Mouse (Mus musculus): ENCODE data around the gene Kcnma1.

The Kcnma1 gene

GRCm38 (mm10) chr14:23966471-23966870, 47.8 kb downstream of the Kcnma1 start:
- no peak for DNase-seq (ENCODE audit: low read depth, low spot score)

DNA sequence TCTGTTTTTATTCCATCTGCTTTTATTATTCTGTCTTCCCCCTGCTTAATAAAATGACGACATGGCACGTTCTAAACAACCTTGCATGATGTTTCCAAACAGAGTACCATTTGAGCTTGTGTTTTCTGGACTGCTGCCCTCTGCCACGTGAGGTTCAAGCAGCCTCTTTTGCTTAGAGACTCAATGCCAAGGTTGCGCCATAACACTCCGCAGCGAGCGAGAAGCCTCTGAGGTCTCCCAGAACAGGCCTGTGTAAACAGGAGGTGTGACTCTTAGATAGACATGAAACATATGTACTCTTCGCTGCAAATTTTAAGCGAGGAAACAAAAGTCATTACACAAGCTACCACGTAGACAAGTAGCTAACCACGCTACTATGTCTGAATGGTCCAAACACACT, 55.2 kb downstream of the Kcnma1 start:
- DNase-seq (ENCODE audit: low read depth, low spot score) = no peak

GRCm38 (mm10) chr14:23957270-23957669, 57.0 kb downstream of the Kcnma1 start:
- no peak for DNase-seq (ENCODE audit: low read depth, low spot score)

- no peak for DNase-seq (ENCODE audit: low read depth, low spot score)
Measured at GRCm38 (mm10) chr14:23943876-23944275, 70.4 kb downstream of the Kcnma1 start.

DNA sequence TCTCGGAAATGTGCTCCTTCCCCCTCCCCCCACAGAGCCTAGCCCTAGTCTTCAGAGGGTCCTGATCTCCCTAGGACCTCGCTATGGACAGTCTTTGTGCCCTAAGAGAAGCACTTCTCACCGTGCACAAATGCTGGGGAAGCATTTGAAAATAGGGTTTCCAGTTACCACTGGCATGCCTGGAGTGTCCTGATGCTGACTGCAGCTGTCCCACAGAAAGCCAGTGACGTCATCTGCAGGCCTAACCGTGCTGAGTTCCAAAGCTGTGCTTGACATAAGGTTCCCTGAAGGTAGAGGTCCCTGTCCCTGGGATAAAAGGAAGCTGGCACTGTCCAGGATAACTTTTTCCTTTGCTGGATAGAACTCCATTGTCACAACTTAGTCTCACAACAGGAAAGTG, 71.1 kb downstream of the Kcnma1 start:
- peak; percentile 8 for DNase-seq (ENCODE audit: low read depth, low spot score)

- no peak for DNase-seq (ENCODE audit: low read depth, low spot score)
Measured at GRCm38 (mm10) chr14:23942103-23942502, 72.2 kb downstream of the Kcnma1 start.

GRCm38 (mm10) chr14:23935016-23935415, 79.3 kb downstream of the Kcnma1 start:
- no peak for DNase-seq (ENCODE audit: low read depth, low spot score)

- DNase-seq (ENCODE audit: low read depth, low spot score) = no peak
Measured at GRCm38 (mm10) chr14:23931671-23932071, 82.6 kb downstream of the Kcnma1 start.

GRCm38 (mm10) chr14:23929168-23929567, 85.1 kb downstream of the Kcnma1 start:
- no peak for DNase-seq (ENCODE audit: low read depth, low spot score)

DNA sequence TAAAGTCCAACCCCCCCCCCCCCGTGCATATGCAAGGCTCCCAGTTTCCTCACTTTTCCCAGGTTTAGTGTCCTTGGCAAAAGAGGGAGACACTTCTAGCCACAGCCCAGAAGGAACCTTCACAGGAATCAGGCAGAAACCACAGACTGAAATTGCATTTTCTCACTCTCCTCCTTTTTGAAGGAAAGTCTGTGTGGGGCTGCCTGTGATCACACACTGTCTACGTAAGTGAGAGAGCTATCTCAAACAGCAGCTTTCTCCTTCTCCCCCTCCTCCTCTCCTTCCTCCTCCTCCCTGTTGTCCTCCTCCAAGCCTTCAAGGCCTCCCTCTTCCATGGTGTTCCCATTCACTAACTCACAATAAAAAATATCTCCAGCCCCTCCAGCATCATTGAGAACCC, 90.9 kb downstream of the Kcnma1 start:
- DNase-seq (ENCODE audit: low read depth, low spot score) = no peak

GRCm38 (mm10) chr14:23922755-23923154, 91.5 kb downstream of the Kcnma1 start:
- no peak for DNase-seq (ENCODE audit: low read depth, low spot score)

DNA sequence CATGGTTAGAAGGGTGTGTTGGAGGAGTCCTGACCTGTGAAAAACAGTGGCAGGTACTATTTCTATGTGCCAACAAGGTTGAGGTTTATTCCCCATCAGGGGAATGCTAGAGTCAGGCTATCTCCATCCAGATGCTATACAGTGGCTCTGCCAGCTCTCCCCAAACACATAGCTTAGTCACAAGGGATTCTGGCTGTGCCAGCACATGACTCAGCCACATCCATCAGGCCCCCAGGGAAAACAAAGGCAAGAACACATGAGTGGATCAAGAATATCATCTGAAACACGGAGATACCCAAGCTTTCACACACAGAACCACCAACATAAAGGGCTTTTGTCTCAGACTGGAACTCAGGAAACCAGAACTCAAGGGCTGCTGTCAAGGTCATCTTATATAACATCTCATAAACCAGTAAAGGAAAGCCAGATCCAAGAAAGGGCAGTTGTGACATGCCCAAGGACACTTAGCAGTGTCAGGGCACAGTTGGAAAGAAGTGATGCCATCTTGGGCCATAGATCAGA, 103.1 kb downstream of the Kcnma1 start:
- no peak for DNase-seq (ENCODE audit: low read depth, low spot score)

DNA sequence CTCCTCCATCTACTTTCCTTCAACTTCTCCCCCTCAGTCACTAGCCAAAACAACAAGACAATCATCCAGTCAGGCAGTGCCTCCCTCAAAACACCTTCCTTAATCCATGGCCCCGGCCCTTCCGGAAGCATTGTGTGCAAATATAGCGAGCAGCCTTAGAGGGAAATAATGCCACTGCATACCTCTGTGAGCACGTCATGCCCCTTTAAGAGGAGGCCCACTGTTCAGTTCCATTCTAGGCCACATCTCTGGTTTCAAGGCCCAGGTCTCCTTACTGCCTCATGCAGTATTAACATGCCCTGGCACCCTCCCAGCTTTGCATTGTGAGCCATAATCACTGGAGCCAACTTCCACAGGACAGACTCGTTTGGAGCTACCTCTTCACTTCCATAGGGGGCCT, 105.7 kb downstream of the Kcnma1 start:
- DNase-seq (ENCODE audit: low read depth, low spot score) = no peak

- DNase-seq (ENCODE audit: low read depth, low spot score) = no peak
Measured at GRCm38 (mm10) chr14:23902636-23903279, 111.5 kb downstream of the Kcnma1 start.

- no peak for DNase-seq (ENCODE audit: low read depth, low spot score)
Measured at GRCm38 (mm10) chr14:23899462-23899861, 114.8 kb downstream of the Kcnma1 start.

DNA sequence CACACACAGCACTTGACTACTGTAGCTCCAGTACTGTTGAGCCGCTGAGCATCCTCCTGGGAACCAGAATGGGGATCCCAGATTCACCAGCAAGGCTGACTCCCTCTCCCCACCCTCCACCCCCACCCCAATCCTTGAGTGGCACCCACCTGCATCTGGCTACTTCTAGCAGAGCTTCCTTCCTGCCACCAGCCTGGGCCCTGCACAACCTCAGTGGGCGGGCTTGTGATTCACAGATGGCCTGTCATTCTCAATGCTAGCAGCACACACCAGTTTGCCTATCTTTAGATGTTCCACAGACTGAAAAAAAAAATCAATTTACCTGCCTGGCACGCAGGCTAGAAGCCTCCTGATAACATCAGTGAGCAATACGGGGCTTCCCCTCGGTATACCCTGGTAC, 116.5 kb downstream of the Kcnma1 start:
- DNase-seq (ENCODE audit: low read depth, low spot score) = no peak

GRCm38 (mm10) chr14:23896036-23896435, 118.3 kb downstream of the Kcnma1 start:
- no peak for DNase-seq (ENCODE audit: low read depth, low spot score)

DNA sequence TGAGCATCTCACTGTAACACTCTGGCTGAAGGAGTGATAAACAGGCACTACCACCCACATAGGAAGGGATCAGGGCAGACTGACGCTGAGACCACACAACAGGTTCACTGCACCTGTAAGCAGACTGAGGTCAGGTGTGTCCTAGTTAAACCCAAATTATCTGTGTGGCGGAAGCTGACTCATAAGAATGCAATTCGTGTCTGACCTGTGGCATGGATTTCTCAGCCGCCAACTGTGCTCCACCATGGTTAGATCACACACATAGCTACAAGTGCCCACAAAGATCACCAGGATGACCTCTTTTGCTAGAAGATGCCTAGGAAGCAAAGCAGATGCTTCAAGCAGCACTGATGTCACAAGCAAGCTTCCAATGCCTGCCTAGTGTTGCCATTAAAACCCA, 128.2 kb downstream of the Kcnma1 start:
- no peak for DNase-seq (ENCODE audit: low read depth, low spot score)

DNA sequence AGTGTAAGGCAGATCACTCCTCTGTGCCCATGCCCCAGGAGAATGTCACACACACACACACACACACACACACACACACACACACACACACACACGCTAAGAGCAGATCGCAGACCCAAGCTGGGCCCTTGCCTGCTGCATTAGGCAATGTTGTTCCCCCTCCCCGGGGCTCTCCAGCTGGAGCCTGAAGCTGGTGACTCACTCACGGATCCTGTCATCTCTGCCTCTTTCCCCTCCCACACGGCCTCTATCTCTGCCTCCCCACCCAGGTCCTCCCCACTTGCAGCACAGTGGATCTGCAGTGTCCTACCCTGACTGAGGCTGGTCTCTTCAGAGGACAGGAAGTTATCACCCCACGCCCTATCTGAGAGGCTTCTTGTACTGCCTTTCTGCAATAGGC, 128.8 kb downstream of the Kcnma1 start:
- DNase-seq (ENCODE audit: low read depth, low spot score) = no peak

DNA sequence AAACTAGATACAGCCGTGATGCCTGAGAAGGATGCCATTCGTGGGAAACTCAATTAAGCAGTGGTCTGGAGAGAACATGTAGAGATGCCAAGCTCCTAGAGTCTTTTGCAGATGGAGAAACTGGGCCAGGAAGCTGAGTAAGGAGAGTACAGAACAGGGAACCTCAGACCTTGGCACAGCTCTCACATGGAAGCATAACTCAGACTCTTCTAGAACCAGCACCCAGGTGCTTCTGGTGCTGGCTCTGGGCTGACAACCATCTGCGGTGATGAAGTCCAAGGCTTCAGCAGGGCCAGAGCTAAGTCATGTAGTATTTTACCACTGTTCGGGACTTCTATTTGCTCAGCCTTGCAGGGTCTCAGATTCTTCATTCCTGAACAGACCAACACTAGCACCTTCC, 129.2 kb downstream of the Kcnma1 start:
- no peak for DNase-seq (ENCODE audit: low read depth, low spot score)

DNA sequence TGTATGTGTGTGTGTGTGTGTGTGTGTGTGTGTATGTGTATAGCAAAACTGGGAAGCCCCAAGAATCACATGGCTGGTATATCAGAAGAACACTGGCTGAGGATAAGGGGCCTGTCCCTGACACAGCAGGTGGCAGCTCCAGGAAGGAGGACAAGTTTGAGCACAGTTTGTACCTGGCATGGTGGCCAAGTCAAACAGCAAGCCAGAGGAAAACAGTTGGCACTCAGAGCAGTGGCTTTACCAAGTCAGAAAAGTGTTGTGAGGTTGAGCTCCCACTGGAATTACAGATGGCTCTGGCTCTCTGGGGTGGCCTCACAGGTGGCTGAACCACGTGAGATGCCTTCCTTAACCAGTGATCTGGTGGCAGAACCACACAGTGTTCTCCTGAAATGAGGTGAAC, 132.3 kb downstream of the Kcnma1 start:
- DNase-seq (ENCODE audit: low read depth, low spot score) = no peak

GRCm38 (mm10) chr14:23879331-23879730, 135.0 kb downstream of the Kcnma1 start:
- DNase-seq (ENCODE audit: low read depth, low spot score) = no peak

DNA sequence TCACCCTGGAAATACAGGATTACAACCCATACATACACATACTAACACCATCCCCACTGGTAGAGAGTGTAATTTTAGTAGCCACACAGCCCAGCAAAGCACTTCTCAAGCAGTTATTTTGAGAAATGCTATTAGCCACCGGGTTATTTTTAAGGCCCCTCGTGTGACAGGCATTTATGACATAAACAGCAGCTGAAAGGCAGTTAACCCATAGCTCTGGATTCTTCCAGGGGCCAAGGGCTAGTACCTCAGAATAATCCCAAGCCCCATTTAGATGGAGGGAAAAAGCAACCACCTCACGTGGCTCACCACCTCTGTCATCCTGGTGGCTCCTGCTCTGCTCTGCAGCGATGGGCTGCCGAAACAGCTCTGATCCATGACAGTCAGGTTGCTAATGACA, 136.7 kb downstream of the Kcnma1 start:
- no peak for DNase-seq (ENCODE audit: low read depth, low spot score)

- DNase-seq (ENCODE audit: low read depth, low spot score) = no peak
Measured at GRCm38 (mm10) chr14:23874545-23874944, 139.7 kb downstream of the Kcnma1 start.
